Comparison of ENCODE assay signal across 27 mouse cellular contexts in genomic region chr7:71406283-71406682, GRCm38 (mm10). TPM values are rescaled to one million over a fixed set of nuclear protein-coding genes. Genes with fewer than 3 reads are reported as not detected.
DNase-seq lines count a peak whose midpoint lies in the region; ATAC-seq lines count a peak whose summit lies in the region.
"Had no signal": no experiment of that assay in that cellular context is flagged by ENCODE, and none has a peak within 500 bp of the region (broad histone marks: within the 10 kb centered on the region; RNA-seq: fewer than 3 reads in every experiment).

No protein-coding gene starts in this region.

- no peak for DNase-seq in kidney, postnatal 10 days
- peak; percentile 4 for DNase-seq in retina, postnatal 1 day
- no peak for DNase-seq in retina, embryonic 14.5 days (ENCODE audit: low spot score)
- DNase-seq in embryonic facial prominence, embryonic 14.5 days (ENCODE audit: low spot score) = peak; percentile 26
- DNase-seq in ovary, postnatal 36 days (ENCODE audit: low spot score) = no peak
- DNase-seq: adrenal gland, adult 2 months; adrenal gland, postnatal 14 days; cerebellum, adult 11 months; cerebellum, adult 2 months; cerebellum, adult 9-11 months; cerebellum, postnatal 25 days; forebrain, postnatal 0 days; gastrocnemius, postnatal 25 days; heart, adult 2 months; heart, postnatal 14 days had no signal

- WGBS in kidney, embryonic 15.5 days = 52% methylated on average over 8 of the region's 8 CpGs
- 61% methylated on average over 8 of the region's 8 CpGs for WGBS in embryonic facial prominence, embryonic 14.5 days

- peak overlapping the region; percentile 78 for H3K27ac ChIP-seq in kidney, embryonic 15.5 days
- H3K27ac ChIP-seq in embryonic facial prominence, embryonic 14.5 days (replicated peaks; ENCODE audit: low read depth, low read length) = no peak overlapping the region
- H3K27ac ChIP-seq: embryonic facial prominence, embryonic 15.5 days; heart, adult 2 months; heart, embryonic 10.5 days; heart, embryonic 13.5 days; hindbrain, embryonic 12.5 days; hindbrain, embryonic 15.5 days had no signal

- no peaks in the 10 kb centered on the region for H3K9me3 ChIP-seq in kidney, embryonic 15.5 days (replicated peaks)
- no peaks in the 10 kb centered on the region for H3K9me3 ChIP-seq in embryonic facial prominence, embryonic 14.5 days (ENCODE audit: control insufficient read depth, low read length)
- H3K9me3 ChIP-seq: embryonic facial prominence, embryonic 15.5 days; heart, embryonic 10.5 days; heart, embryonic 13.5 days; hindbrain, embryonic 12.5 days; hindbrain, embryonic 15.5 days had no signal

- H3K4me2 ChIP-seq in kidney, embryonic 15.5 days = no peak overlapping the region
- no peak overlapping the region for H3K4me2 ChIP-seq in embryonic facial prominence, embryonic 14.5 days (ENCODE audit: low read depth, low read length)
- H3K4me2 ChIP-seq: embryonic facial prominence, embryonic 15.5 days; heart, embryonic 13.5 days; hindbrain, embryonic 12.5 days; hindbrain, embryonic 15.5 days had no signal

- H3K27me3 ChIP-seq in kidney, embryonic 15.5 days = no peaks in the 10 kb centered on the region
- H3K27me3 ChIP-seq in embryonic facial prominence, embryonic 14.5 days (replicated peaks; ENCODE audit: control insufficient read depth, insufficient read depth, low read length) = peaks cover 12% of the 10 kb centered on the region; the same call in 1 of the 2 replicates

- H3K4me1 ChIP-seq in kidney, embryonic 15.5 days = peaks cover 32% of the 10 kb centered on the region
- peaks cover 2% of the 10 kb centered on the region; the same call in 1 of the 2 replicates for H3K4me1 ChIP-seq in embryonic facial prominence, embryonic 14.5 days (ENCODE audit: control insufficient read depth, insufficient read depth, low read length)

- peak; percentile 92 for ATAC-seq in kidney, embryonic 15.5 days (replicated peaks; ENCODE audit: low FRiP score)
- ATAC-seq in embryonic facial prominence, embryonic 14.5 days (ENCODE audit: low read depth) = peak; percentile 68; the same call in 1 of the 2 replicates
- ATAC-seq: CD4-positive, CD25-positive, alpha-beta regulatory T cell, adult 4 months; forebrain, embryonic 14.5 days; forebrain, postnatal 0 days had no signal

- H3K4me3 ChIP-seq in kidney, embryonic 15.5 days (replicated peaks) = no peak overlapping the region
- no peak overlapping the region for H3K4me3 ChIP-seq in embryonic facial prominence, embryonic 14.5 days (ENCODE audit: low read depth, low read length)
- H3K4me3 ChIP-seq: embryonic facial prominence, embryonic 15.5 days; heart, adult 2 months; heart, embryonic 10.5 days; heart, embryonic 13.5 days; hindbrain, embryonic 12.5 days; hindbrain, embryonic 15.5 days had no signal

- no peaks in the 10 kb centered on the region for H3K36me3 ChIP-seq in kidney, embryonic 15.5 days
- H3K36me3 ChIP-seq in embryonic facial prominence, embryonic 14.5 days (ENCODE audit: control insufficient read depth, insufficient read depth, low read length) = no peaks in the 10 kb centered on the region
- H3K36me3 ChIP-seq: embryonic facial prominence, embryonic 15.5 days; heart, embryonic 10.5 days; heart, embryonic 13.5 days; hindbrain, embryonic 12.5 days; hindbrain, embryonic 15.5 days had no signal

- H3K9ac ChIP-seq in kidney, embryonic 15.5 days = no peak overlapping the region
- H3K9ac ChIP-seq in embryonic facial prominence, embryonic 14.5 days (ENCODE audit: low read depth, low read length) = no peak overlapping the region
- H3K9ac ChIP-seq: embryonic facial prominence, embryonic 15.5 days; forebrain, postnatal 0 days; heart, embryonic 13.5 days; hindbrain, embryonic 12.5 days; hindbrain, embryonic 15.5 days had no signal

RNA-seq across cellular contexts. Expression of gene Gm10295, which starts 55.0 kb away (rescaled TPM):
- polyA plus RNA-seq in kidney, embryonic 15.5 days (2015; fragmentation: Nextera tagmentation; extraction: Ambion mirVana) = not detected in 2 replicates
- not detected in 2 replicates for polyA plus RNA-seq in embryonic facial prominence, embryonic 14.5 days (2014; fragmentation: Nextera tagmentation; extraction: Ambion mirVana)
- polyA plus RNA-seq: adrenal gland, adult 2 months; C2C12; CD4-positive, CD25-positive, alpha-beta regulatory T cell, adult 4 months; cerebellum, adult 2 months; embryonic facial prominence, embryonic 15.5 days; forebrain, embryonic 11.5 days; forebrain, embryonic 14.5 days; forebrain, postnatal 0 days; gonadal fat pad, adult 2 months; heart, adult 2 months; heart, embryonic 10.5 days; heart, embryonic 13.5 days; heart, embryonic 16.5 days; hindbrain, embryonic 12.5 days; hindbrain, embryonic 15.5 days had no signal

Comparison
In these comparisons a context has a peak if more than half of its experiments do, and no peak if none do; other contexts are left out.
1. DNase-seq: peak in retina, postnatal 1 day (single experiment) and embryonic facial prominence, embryonic 14.5 days (single experiment); none in kidney, postnatal 10 days (single experiment), retina, embryonic 14.5 days (single experiment) and ovary, postnatal 36 days (single experiment).